Mouse (Mus musculus): ENCODE measurements at regions not wholly inside any gene's neighbourhood (a gene's known extent, or its start where the extent isn't known, plus 50 kb on each side); places are given as distances from the start of the nearest gene placed in this dataset.

DNA sequence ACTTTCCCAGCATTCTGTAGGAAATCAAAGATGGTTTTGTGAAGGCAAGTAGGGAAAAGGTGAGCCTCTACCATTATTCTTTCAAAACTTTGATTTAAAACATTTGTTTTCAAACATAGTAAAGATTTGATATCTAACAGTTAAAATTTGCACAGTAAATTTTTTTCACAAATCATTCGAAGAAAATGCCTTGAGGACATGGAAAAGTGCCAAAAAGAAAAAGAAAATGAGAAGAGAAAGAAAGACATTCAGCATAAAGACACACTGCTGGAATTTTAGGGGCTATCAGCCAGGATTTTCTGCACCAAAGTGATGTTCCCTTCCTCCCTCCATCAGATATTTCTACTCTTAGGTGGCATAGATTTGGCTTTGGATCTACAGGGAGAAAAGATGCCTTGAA, 90.2 kb downstream of the Rdh14 start:
- TF ChIP-seq CHD1 (IDR thresholded peaks at IDR 0.05; ENCODE audit: low read depth, low read length) = no peak
- TF ChIP-seq MYC (IDR thresholded peaks at IDR 0.05; ENCODE audit: low read depth, low read length) = no peak
- TF ChIP-seq KAT2A (IDR thresholded peaks at IDR 0.05; ENCODE audit: insufficient replicate concordance, low read length) = no peak
- TF ChIP-seq EP300 (IDR thresholded peaks at IDR 0.05; ENCODE audit: low read length) = no peak
- no peak for TF ChIP-seq BHLHE40 (IDR thresholded peaks at IDR 0.05; ENCODE audit: low read depth, low read length)
- TF ChIP-seq POLR2A (IDR thresholded peaks at IDR 0.05; ENCODE audit: low read depth, low read length) = no peak
- TF ChIP-seq TBP (conservative IDR thresholded peaks at IDR 0.05; ENCODE audit: low read depth, low read length) = no peak
- TF ChIP-seq CTCF (conservative IDR thresholded peaks at IDR 0.05 in 1 of 2, IDR thresholded peaks at IDR 0.05 in 1 of 2; ENCODE audit: low read depth in 2 of 2, low read length in 2 of 2) = no peak
- TF ChIP-seq MAX (IDR thresholded peaks at IDR 0.05; ENCODE audit: low read length) = no peak
- TF ChIP-seq TCF12 (IDR thresholded peaks at IDR 0.05; ENCODE audit: low read depth, low read length) = no peak
- TF ChIP-seq USF2 (conservative IDR thresholded peaks at IDR 0.05; ENCODE audit: low read depth, low read length) = no peak

All from CH12.LX (cell line).